Mouse (Mus musculus) erythroblast, embryonic 14.5 days (primary cell): ENCODE data around the gene Elmo2.

Experiments used
- GATA1 ChIP-seq: IDR thresholded peaks from 2 replicates; pipeline ENCODE4 v1.6.1; 2012; ENCODE audit warnings: low read length, inconsistent platforms, mixed read lengths
- TAL1 ChIP-seq: IDR thresholded peaks from 3 replicates; pipeline ENCODE4 v1.6.1; 2012; ENCODE audit warnings: low read length, inconsistent platforms, mixed read lengths

- TF ChIP-seq TAL1 (no peak), GATA1 (no peak)
Measured at GRCm38 (mm10) chr2:165248967-165249366, 77.3 kb downstream of the Elmo2 start.
